Mouse (Mus musculus): ENCODE results near the gene Olfr1129.
"Not testable (repeated sequence)": the region's sequence is repeated elsewhere in the genome, so short reads cannot be mapped to it uniquely, and the experiment has no call there.

The Olfr1129 gene

GRCm38 (mm10) chr2:87573602-87574001 lies at the start of gene Olfr1129:
Olfr1129 (plus strand) TSS chr2:87573902.
- not testable (repeated sequence) for DNase-seq

GRCm38 (mm10) chr2:87525899-87526616 lies 47.6 kb upstream of the Olfr1129 start:
- peak; percentile 12 to 32 for DNase-seq

- DNase-seq = no peak
Observed at GRCm38 (mm10) chr2:87531496-87531895, 42.2 kb upstream of the Olfr1129 start, which contains the start of gene Olfr153. Olfr153 (plus strand) TSS chr2:87531796.

GRCm38 (mm10) chr2:87534826-87535225 lies 38.9 kb upstream of the Olfr1129 start:
- no peak for DNase-seq

- DNase-seq = no peak
Observed at GRCm38 (mm10) chr2:87545442-87545841, 28.3 kb upstream of the Olfr1129 start, which contains the start of gene Olfr1128. Olfr1128 (minus strand) TSS chr2:87545542.

GRCm38 (mm10) chr2:87605912-87606311 lies 32.2 kb downstream of the Olfr1129 start, which contains the start of gene Olfr1130:
Olfr1130 (plus strand) TSS chr2:87606212.
- not testable (repeated sequence) for DNase-seq

GRCm38 (mm10) chr2:87626804-87627203 lies 53.1 kb downstream of the Olfr1129 start, which contains the start of gene Olfr1131:
Olfr1131 (plus strand) TSS chr2:87627104.
- no peak for DNase-seq

Measured in cerebellum, postnatal 14 days (tissue).